Mouse (Mus musculus) lung, adult 2 months (tissue): ENCODE results near the gene Rwdd2a.

Experiments used
- CTCF ChIP-seq: fragments of 200-500 bp; IDR thresholded peaks from 2 replicates; pipeline ENCODE4 v1.5.1; 2011; ENCODE audit warnings: mild to moderate bottlenecking, low read length, control low read depth; ENCODE audit not compliant: insufficient read depth
- POLR2A ChIP-seq: fragments of 200-500 bp; IDR thresholded peaks from 2 replicates; pipeline ENCODE4 v1.6.1; 2011; ENCODE audit warnings: low read depth, mild to moderate bottlenecking, control low read depth, low read length, borderline replicate concordance; ENCODE audit errors: extremely low read depth

DNA sequence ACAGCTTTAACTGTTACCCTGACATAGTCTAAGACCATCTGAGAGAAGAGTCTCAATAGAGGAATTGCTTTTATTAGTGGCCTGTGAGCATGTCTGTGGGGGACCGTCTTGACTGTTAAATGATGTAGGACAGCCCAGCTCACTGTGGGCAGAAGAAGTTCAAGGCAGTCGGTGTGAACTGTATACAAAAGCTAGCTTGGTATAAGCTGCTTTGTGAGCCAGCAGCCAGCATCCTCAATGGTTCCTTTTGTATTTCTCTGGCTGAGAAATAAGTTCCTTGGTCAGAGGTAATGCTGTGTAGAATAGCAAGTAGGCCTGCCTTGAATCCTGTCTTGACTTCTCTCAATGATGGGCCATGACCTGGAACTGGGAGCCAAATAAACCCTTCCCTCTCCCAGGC, 50.3 kb downstream of the Rwdd2a start:
- TF ChIP-seq POLR2A = no peak
- no peak for TF ChIP-seq CTCF
